Mouse (Mus musculus): ENCODE results near the gene P3h3.

GRCm38 (mm10) chr6:124829799-124830700 is 27.5 kb downstream of the P3h3 start:
- TF ChIP-seq CTCF (IDR thresholded peaks at IDR 0.05; ENCODE audit: extremely low read depth, insufficient read length, insufficient replicate concordance, low read depth, low read length) (0 out of 2 replicates have a peak, but pooled peaks have one; percentile 17), POLR2A (IDR thresholded peaks at IDR 0.05; ENCODE audit: low read depth, low read length) (peak; percentile 15; the same call in 1 of the 2 replicates)
